Mouse (Mus musculus) forebrain, embryonic 15.5 days (tissue): ENCODE results near the gene Fcer1a. TPM values are rescaled to one million over a fixed set of nuclear protein-coding genes. Genes with fewer than 3 reads are reported as not detected.
"Not testable (repeated sequence)": the region's sequence is repeated elsewhere in the genome, so short reads cannot be mapped to it uniquely, and the experiment has no call there.

Source experiments
- ATAC-seq: fragments of 200-750 bp; cut with Nextera tagmentation; replicated peaks from 2 replicates; pipeline ENCODE4 v1.8.0; 2017; ENCODE audit warnings: mild to moderate bottlenecking, moderate TSS enrichment, moderate library complexity
- H3K27ac ChIP-seq: fragments of 300-500 bp; sonication (generic); replicated peaks from 2 replicates; pipeline ENCODE4 v1.5.1; 2015; ENCODE audit warnings: mild to moderate bottlenecking, inconsistent platforms
- H3K27me3 ChIP-seq: fragments of 300-500 bp; sonication (generic); 2 replicates; pipeline ENCODE4 v1.6.1; 2015; ENCODE audit warnings: inconsistent platforms
- H3K36me3 ChIP-seq: fragments of 300-500 bp; sonication (generic); 2 replicates; pipeline ENCODE4 v1.6.1; 2015; ENCODE audit warnings: mild to moderate bottlenecking, inconsistent platforms
- H3K4me1 ChIP-seq: fragments of 300-500 bp; sonication (generic); 2 replicates; pipeline ENCODE4 v1.6.1; 2015; ENCODE audit warnings: inconsistent platforms
- H3K4me2 ChIP-seq: fragments of 300-500 bp; sonication (generic); replicated peaks from 2 replicates; pipeline ENCODE4 v1.6.1; 2015; ENCODE audit warnings: mild to moderate bottlenecking, inconsistent platforms
- H3K4me3 ChIP-seq: fragments of 300-500 bp; sonication (generic); 2 replicates; pipeline ENCODE4 v1.5.1; 2015; ENCODE audit warnings: mild to moderate bottlenecking, inconsistent platforms
- H3K9ac ChIP-seq: fragments of 300-500 bp; sonication (generic); replicated peaks from 2 replicates; pipeline ENCODE4 v1.6.1; 2015; ENCODE audit warnings: mild to moderate bottlenecking, inconsistent platforms
- H3K9me3 ChIP-seq: fragments of 300-500 bp; sonication (generic); 2 replicates; pipeline ENCODE4 v1.6.1; 2016; ENCODE audit warnings: inconsistent platforms
- WGBS: fragments of 180-500 bp; shearing (Covaris S2); methylation state at CpG from one replicate; pipeline ENCODE4 v1.1.7; 2015; ENCODE audit warnings: mixed read lengths; 5-methylcytosine and 5-hydroxymethylcytosine counted together
- polyA plus RNA-seq: library from polyadenylated mRNA; unstranded; fragments of >200 nt; fragmentation: Nextera tagmentation; extraction: Ambion mirVana; gene quantifications from 2 replicates; pipeline ENCODE4 v1.2.1, GENCODE M21; 2015

Gene Fcer1a
- polyA plus RNA-seq, result not detected in 2 replicates

GRCm38 (mm10) chr1:173227081-173227480 lies at the start of gene Fcer1a:
Fcer1a (minus strand) TSS chr1:173227214.
- no peak for ATAC-seq
- no peak within 1 kb of the TSS for H3K4me2 ChIP-seq
- H3K27me3 ChIP-seq, result no peaks in the 10 kb centered on the region
- no peaks in the 10 kb centered on the region for H3K9me3 ChIP-seq
- H3K27ac ChIP-seq, result no peak within 1 kb of the TSS
- H3K4me3 ChIP-seq, result no peak within 1 kb of the TSS
- no peaks in the 10 kb centered on the region for H3K36me3 ChIP-seq
- no peaks in the 10 kb centered on the region for H3K4me1 ChIP-seq
- WGBS, result 92% methylated on average over 2 of the region's 2 CpGs
- H3K9ac ChIP-seq, result no peak within 1 kb of the TSS

- no peaks in the 10 kb centered on the region for H3K27me3 ChIP-seq
- no peak for ATAC-seq
- no peaks in the 10 kb centered on the region for H3K4me1 ChIP-seq
- no peaks in the 10 kb centered on the region for H3K9me3 ChIP-seq
- H3K27ac ChIP-seq, result no peak within 1 kb of the TSS
- no peak within 1 kb of the TSS for H3K9ac ChIP-seq
- no peak within 1 kb of the TSS for H3K4me2 ChIP-seq
- no peak within 1 kb of the TSS for H3K4me3 ChIP-seq
- no peaks in the 10 kb centered on the region for H3K36me3 ChIP-seq
These were observed 38.7 kb upstream of the Fcer1a start, which contains the start of gene Olfr418 for GRCm38 (mm10) chr1:173265701-173266100. Olfr418 (plus strand) TSS chr1:173266001.

GRCm38 (mm10) chr1:173249888-173250287 lies 22.9 kb upstream of the Fcer1a start:
- WGBS, result 94% methylated on average over 3 of the region's 3 CpGs
- Histone ChIP-seq H3K4me1 (no peaks in the 10 kb centered on the region), H3K4me2 (no peak overlapping the region), H3K9ac (no peak overlapping the region), H3K36me3 (no peaks in the 10 kb centered on the region), H3K27ac (no peak overlapping the region), H3K9me3 (no peaks in the 10 kb centered on the region), H3K27me3 (no peaks in the 10 kb centered on the region), H3K4me3 (no peak overlapping the region)
- ATAC-seq, result no peak

GRCm38 (mm10) chr1:173237004-173237403 lies 10.0 kb upstream of the Fcer1a start:
- H3K36me3 ChIP-seq, H3K27ac ChIP-seq, H3K9me3 ChIP-seq, H3K4me1 ChIP-seq, H3K9ac ChIP-seq, H3K27me3 ChIP-seq, H3K4me3 ChIP-seq, ATAC-seq, H3K4me2 ChIP-seq: not testable (repeated sequence)
- 95% methylated on average over 1 of the region's 1 CpGs for WGBS

- H3K4me2 ChIP-seq, result no peak overlapping the region
- no peaks in the 10 kb centered on the region for H3K4me1 ChIP-seq
- no peaks in the 10 kb centered on the region for H3K27me3 ChIP-seq
- H3K4me3 ChIP-seq, result no peak overlapping the region
- no peaks in the 10 kb centered on the region for H3K36me3 ChIP-seq
- WGBS, result 93% methylated on average over 3 of the region's 3 CpGs
- no peak overlapping the region for H3K27ac ChIP-seq
- H3K9me3 ChIP-seq, result no peaks in the 10 kb centered on the region
- ATAC-seq, result no peak
- H3K9ac ChIP-seq, result no peak overlapping the region
These were observed 10.5 kb downstream of the Fcer1a start for GRCm38 (mm10) chr1:173216481-173216880.

- Histone ChIP-seq H3K9me3 (no peaks in the 10 kb centered on the region), H3K27ac (no peak within 1 kb of the TSS), H3K27me3 (no peaks in the 10 kb centered on the region), H3K9ac (no peak within 1 kb of the TSS), H3K4me3 (no peak within 1 kb of the TSS), H3K4me1 (no peaks in the 10 kb centered on the region), H3K4me2 (no peak within 1 kb of the TSS), H3K36me3 (no peaks in the 10 kb centered on the region)
- ATAC-seq, result no peak
- 86% methylated on average over 5 of the region's 5 CpGs for WGBS
These were observed 14.9 kb downstream of the Fcer1a start, which contains the start of gene Olfr1404 for GRCm38 (mm10) chr1:173212092-173212491. Olfr1404 (plus strand) TSS chr1:173212392.

- Histone ChIP-seq H3K36me3 (no peaks in the 10 kb centered on the region), H3K27ac (no peak within 1 kb of the TSS), H3K4me1 (no peaks in the 10 kb centered on the region), H3K9ac (no peak within 1 kb of the TSS), H3K27me3 (no peaks in the 10 kb centered on the region), H3K9me3 (no peaks in the 10 kb centered on the region), H3K4me2 (no peak within 1 kb of the TSS), H3K4me3 (no peak within 1 kb of the TSS)
- no peak for ATAC-seq
- WGBS, result 53% methylated on average over 5 of the region's 5 CpGs
These were observed 29.5 kb downstream of the Fcer1a start, which contains the start of gene Olfr218 for GRCm38 (mm10) chr1:173197508-173197907. Olfr218 (plus strand) TSS chr1:173197808.

GRCm38 (mm10) chr1:173196359-173196758 lies 30.7 kb downstream of the Fcer1a start:
- Histone ChIP-seq H3K4me1 (no peaks in the 10 kb centered on the region), H3K27me3 (no peaks in the 10 kb centered on the region), H3K36me3 (no peaks in the 10 kb centered on the region), H3K9me3 (no peaks in the 10 kb centered on the region), H3K4me2 (no peak overlapping the region), H3K27ac (no peak overlapping the region), H3K9ac (no peak overlapping the region), H3K4me3 (no peak overlapping the region)
- 88% methylated on average over 2 of the region's 2 CpGs for WGBS
- no peak for ATAC-seq

GRCm38 (mm10) chr1:173192059-173192458 lies 35.0 kb downstream of the Fcer1a start:
- no peak overlapping the region for H3K27ac ChIP-seq
- no peak overlapping the region for H3K4me2 ChIP-seq
- WGBS, result 78% methylated on average over 3 of the region's 3 CpGs
- no peaks in the 10 kb centered on the region for H3K4me1 ChIP-seq
- no peak for ATAC-seq
- no peaks in the 10 kb centered on the region for H3K9me3 ChIP-seq
- H3K9ac ChIP-seq, result no peak overlapping the region
- H3K36me3 ChIP-seq, result no peaks in the 10 kb centered on the region
- H3K4me3 ChIP-seq, result no peak overlapping the region
- no peaks in the 10 kb centered on the region for H3K27me3 ChIP-seq

GRCm38 (mm10) chr1:173190540-173190939 lies 36.5 kb downstream of the Fcer1a start, which contains the start of gene Olfr1406:
Olfr1406 (minus strand) TSS chr1:173190640.
- no peak for ATAC-seq
- no peaks in the 10 kb centered on the region for H3K36me3 ChIP-seq
- H3K4me1 ChIP-seq, result no peaks in the 10 kb centered on the region
- 58% methylated on average over 3 of the region's 3 CpGs for WGBS
- no peak within 1 kb of the TSS for H3K9ac ChIP-seq
- no peaks in the 10 kb centered on the region for H3K27me3 ChIP-seq
- no peaks in the 10 kb centered on the region for H3K9me3 ChIP-seq
- H3K4me3 ChIP-seq, result no peak within 1 kb of the TSS
- no peak within 1 kb of the TSS for H3K4me2 ChIP-seq
- no peak within 1 kb of the TSS for H3K27ac ChIP-seq

- H3K4me2 ChIP-seq, result no peak overlapping the region
- no peak overlapping the region for H3K4me3 ChIP-seq
- no peak for ATAC-seq
- no peaks in the 10 kb centered on the region for H3K9me3 ChIP-seq
- no peaks in the 10 kb centered on the region for H3K27me3 ChIP-seq
- H3K36me3 ChIP-seq, result no peaks in the 10 kb centered on the region
- H3K27ac ChIP-seq, result no peak overlapping the region
- H3K9ac ChIP-seq, result no peak overlapping the region
- H3K4me1 ChIP-seq, result no peaks in the 10 kb centered on the region
These were observed 52.7 kb downstream of the Fcer1a start for GRCm38 (mm10) chr1:173174154-173174842.
